Mouse (Mus musculus) MEL-GATA-1-ER (cell line): Measurements from ENCODE around the gene Phf24.
"Not testable (repeated sequence)": the region's sequence is repeated elsewhere in the genome, so short reads cannot be mapped to it uniquely, and the experiment has no call there.

Source experiments
- DNase-seq: peaks from one replicate; pipeline ENCODE4 v3.0.0-alpha.2; 2012; ENCODE audit warnings: low read depth; ENCODE audit errors: extremely low read depth

Phf24 gene

DNA sequence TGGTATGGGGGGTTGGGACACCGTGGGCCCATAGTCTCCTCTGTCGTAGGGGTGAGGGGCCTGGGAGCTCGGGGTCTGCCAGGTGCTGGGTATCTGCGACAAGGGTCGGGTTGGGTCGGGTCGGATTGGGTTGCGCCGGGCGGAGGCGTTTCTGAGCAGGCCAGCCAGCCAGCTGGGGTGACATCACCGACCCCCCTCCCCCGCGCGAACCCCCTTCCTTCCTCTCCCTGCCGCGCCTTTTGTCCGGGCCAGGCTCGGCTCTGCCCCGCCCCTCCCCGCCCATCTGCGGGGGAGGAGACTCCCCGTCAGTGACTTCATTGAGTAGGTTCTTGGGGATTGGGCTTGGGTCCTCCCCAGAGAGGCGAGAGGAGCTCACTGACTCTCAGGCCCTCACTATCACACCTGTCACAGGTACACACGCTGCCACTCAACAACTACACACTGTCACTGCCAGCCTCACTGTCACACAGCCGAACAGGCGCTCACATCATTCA, 33.7 kb downstream of the Phf24 start:
- DNase-seq, result peak; percentile 51

DNA sequence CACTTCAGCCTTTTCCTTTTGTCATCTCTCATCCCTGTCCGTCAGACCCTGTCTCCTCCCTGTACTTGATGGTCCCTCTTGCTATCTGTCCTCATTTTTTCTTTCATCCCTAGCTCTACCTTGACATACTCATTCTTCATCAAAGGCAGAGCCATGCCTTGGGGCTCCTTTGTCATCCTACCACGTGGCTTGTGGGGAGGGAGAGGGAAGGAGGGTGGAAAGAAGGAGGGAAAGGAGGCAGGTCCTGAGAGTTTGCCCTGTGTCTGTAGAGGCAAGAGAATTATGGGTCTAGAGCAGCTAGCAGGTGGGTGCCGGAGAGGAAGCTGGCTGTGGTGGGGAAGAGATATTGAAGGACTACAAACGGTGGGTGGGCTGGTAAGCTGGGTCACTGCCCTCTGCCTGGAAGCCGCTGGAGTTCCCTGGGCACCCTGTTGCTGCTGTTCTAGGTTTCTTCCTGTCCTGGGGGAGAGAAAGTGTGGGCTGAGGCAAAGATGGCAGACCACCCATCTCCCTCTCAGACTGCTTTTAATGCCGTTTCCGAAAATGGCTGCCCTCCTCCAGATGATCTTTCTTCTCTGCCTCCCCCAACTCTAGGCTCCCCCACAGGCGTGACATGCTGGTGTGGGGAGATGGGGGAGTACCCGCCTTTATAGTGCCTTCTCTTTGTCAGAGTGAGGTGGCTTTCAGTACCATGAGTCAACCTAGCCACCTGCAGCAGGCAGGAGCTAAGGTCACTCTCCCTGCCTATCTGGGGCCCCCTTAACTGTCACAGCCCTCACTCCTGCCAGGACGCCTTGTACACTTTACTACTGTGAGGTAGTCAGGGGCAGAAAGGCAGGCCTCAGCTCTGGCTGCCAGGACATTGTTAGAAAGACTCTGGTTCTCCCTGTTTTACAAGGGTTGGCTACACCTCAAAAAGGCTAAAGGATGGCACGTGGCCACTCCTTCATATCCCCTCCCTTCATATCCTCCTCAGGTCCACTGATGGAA, 35.0 kb downstream of the Phf24 start:
- DNase-seq, result no peak

- DNase-seq, result no peak
Observed at GRCm38 (mm10) chr4:42952563-42952962, 36.1 kb downstream of the Phf24 start.

- DNase-seq, result no peak
Observed at GRCm38 (mm10) chr4:42953435-42954094, 37.1 kb downstream of the Phf24 start.

GRCm38 (mm10) chr4:42954297-42954696, 37.8 kb downstream of the Phf24 start:
- DNase-seq, result no peak

- no peak for DNase-seq
Observed at GRCm38 (mm10) chr4:42955200-42955599, 38.7 kb downstream of the Phf24 start.

DNA sequence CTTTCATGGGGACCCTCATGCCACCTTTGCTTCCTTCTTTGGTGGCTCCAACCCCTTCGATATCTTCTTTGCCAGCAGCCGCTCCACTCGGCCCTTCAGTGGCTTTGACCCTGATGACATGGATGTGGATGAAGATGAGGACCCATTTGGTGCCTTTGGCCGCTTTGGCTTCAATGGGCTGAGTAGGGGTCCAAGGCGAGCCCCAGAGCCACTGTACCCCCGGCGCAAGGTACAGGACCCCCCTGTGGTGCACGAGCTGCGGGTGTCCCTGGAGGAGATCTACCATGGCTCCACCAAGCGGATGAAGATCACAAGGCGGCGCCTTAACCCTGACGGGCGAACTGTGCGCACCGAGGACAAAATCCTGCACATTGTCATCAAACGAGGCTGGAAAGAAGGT, 40.1 kb downstream of the Phf24 start:
- DNase-seq, result no peak

DNA sequence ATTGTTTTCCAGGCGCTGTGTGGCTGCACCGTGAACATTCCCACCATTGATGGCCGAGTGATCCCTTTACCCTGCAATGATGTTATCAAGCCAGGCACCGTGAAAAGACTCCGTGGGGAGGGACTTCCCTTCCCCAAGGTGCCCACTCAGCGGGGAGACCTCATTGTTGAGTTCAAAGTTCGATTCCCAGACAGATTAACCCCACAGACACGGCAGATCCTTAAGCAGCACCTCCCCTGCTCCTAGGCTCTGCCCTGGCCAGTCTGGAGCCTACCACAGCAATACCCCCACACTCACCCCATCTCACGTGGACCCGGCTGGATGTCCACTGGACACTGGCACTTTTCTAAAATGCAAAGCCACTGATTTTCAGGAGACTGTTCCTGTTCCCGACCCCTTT, 40.8 kb downstream of the Phf24 start:
- DNase-seq, result no peak

GRCm38 (mm10) chr4:42957979-42958378, 41.5 kb downstream of the Phf24 start:
- no peak for DNase-seq

- no peak for DNase-seq
Observed at GRCm38 (mm10) chr4:42958942-42959341, 42.5 kb downstream of the Phf24 start.

DNA sequence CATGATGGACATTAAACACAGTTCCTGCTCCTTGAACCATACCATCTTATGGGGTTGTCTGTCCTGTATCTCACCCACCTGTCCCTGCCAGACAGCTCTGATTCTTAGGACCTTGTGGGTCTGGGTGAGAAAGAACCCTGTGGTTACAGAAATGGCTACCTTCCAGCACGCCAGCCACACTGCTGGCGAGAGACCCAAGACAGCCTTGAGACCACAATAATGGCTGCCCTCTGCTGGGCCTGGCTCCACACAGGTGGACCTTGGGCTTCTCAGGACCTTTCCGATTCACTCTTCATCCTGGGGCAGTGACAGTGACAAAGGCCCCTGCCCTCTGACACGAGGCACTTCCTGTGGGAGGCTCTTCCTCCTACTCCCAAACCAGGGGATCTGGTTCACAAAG, 42.9 kb downstream of the Phf24 start:
- DNase-seq, result no peak

DNA sequence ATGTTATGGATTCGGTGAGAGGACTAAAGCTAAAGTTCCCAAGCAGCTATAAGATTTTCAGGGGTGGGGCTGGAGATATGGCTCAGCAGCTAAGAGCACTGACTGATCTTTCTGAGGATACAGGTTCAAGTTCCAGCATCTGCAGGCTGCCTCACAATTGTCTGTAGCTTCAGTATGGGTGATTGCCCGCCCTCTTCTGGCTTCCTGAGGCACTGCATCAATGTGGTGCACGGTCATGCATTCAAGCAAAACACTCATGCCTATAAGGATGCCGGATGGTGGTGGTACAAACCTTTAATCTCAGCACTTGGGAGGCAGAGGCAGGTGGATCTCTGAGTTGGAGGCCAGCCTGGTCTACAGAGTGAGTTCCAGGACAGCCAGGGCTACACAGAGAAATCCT, 45.1 kb downstream of the Phf24 start:
- DNase-seq, result no peak

GRCm38 (mm10) chr4:42963480-42963879, 47.0 kb downstream of the Phf24 start:
- DNase-seq, result no peak

GRCm38 (mm10) chr4:42965039-42965719, 48.7 kb downstream of the Phf24 start:
- peak; percentile 72 for DNase-seq

DNA sequence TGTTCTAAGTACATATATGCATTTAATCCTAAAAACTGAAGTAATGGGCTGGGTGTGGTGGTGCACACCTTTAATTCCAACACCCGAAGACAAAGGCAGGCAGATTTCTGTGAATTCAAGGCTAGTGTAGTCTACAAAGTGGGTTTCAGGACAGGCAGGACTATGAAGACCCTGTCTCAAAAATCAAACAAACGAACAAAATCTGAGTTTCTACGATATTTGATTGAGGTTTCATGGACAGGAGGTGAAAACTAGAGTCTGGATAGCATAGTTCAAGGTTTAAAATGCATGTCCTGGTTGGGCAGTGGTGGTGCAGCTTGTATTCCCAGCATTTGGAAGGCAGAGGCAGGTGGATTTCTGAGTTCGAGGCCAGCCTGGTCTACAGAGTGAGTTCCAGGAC, 52.8 kb downstream of the Phf24 start, which contains the start of gene 1700022I11Rik:
TSS of gene 1700022I11Rik (plus strand) at position 301 of the 400 bp plus-strand sequence.
- DNase-seq, result no peak

GRCm38 (mm10) chr4:42972952-42973351, 56.5 kb downstream of the Phf24 start:
- no peak for DNase-seq

- DNase-seq, result no peak
Observed at GRCm38 (mm10) chr4:42973868-42974267, 57.4 kb downstream of the Phf24 start.

- no peak for DNase-seq
Observed at GRCm38 (mm10) chr4:42978062-42978461, 61.6 kb downstream of the Phf24 start.

- DNase-seq, result not testable (repeated sequence)
Observed at GRCm38 (mm10) chr4:42980467-42980866, 64.0 kb downstream of the Phf24 start.

DNA sequence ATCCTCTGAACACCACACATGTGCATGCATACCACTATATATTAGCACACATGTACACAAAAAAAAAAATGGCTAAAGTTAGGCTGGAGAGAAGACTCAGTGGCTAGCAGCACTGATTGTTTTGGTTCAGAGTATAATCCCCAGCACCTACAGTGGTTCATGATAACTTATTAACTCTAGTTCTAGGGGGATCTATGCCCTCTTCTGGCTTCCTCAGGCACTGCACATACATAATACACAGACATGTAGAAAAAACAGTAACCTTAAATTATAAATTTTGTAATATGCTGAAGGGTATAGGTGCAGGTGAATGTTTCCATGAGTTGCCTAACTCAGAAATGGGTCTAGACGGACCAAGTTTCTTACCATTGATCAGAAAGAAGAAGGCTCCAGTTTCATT, 71.8 kb downstream of the Phf24 start:
- DNase-seq, result no peak
